Mouse (Mus musculus) layer of hippocampus, adult 11-12 months (tissue): ENCODE results near the gene Mettl2.

Experiments used
- DNase-seq: peaks from one replicate; pipeline ENCODE4 v3.0.0; 2022; ENCODE audit warnings: low spot score

Gene Mettl2

GRCm38 (mm10) chr11:105153068-105153833, 27.0 kb downstream of the Mettl2 start:
- DNase-seq, result no peak

- no peak for DNase-seq
Measured at GRCm38 (mm10) chr11:105155915-105156314, 29.7 kb downstream of the Mettl2 start.

GRCm38 (mm10) chr11:105156748-105157267, 30.6 kb downstream of the Mettl2 start:
- no peak for DNase-seq

DNA sequence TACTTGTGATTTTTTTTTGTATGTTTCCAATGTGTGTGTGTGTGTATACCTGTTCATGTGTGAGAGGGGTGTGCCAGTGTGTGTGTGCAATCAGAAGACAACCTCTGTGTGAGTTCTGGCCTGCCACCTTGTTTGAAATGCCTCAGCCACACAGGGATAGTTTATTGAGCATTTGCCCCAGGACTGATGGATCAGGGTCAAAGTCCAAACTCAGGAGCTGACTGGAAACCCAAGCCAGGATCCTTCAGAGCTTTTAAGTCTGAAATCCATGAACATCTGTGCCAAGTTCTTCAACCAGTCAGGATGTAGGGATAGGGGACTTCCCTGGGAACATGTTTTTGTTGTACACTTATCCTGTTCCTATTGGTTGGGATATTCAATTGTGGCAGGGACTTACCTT, 31.8 kb downstream of the Mettl2 start:
- DNase-seq, result no peak

- no peak for DNase-seq
Measured at GRCm38 (mm10) chr11:105159673-105160360, 33.6 kb downstream of the Mettl2 start.

DNA sequence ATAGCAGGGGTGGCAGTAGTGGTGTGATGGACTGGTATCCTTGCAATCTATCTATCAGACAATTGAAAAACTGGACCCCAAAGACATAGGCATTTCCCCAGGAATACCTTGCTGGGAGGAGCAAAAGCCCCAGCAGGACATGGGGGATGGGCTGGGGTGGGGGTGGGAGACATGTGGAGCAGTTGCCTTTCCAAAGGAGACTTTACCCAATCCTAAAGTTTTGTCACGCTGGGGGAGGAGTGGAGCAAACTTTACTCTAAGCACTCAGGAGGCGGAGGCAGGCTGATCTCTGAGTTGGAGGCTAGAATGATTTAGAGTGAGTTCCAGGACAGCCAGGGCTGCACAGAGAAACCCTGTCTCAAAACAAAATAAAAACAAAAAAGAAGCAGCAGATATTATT, 35.2 kb downstream of the Mettl2 start:
- DNase-seq, result no peak

DNA sequence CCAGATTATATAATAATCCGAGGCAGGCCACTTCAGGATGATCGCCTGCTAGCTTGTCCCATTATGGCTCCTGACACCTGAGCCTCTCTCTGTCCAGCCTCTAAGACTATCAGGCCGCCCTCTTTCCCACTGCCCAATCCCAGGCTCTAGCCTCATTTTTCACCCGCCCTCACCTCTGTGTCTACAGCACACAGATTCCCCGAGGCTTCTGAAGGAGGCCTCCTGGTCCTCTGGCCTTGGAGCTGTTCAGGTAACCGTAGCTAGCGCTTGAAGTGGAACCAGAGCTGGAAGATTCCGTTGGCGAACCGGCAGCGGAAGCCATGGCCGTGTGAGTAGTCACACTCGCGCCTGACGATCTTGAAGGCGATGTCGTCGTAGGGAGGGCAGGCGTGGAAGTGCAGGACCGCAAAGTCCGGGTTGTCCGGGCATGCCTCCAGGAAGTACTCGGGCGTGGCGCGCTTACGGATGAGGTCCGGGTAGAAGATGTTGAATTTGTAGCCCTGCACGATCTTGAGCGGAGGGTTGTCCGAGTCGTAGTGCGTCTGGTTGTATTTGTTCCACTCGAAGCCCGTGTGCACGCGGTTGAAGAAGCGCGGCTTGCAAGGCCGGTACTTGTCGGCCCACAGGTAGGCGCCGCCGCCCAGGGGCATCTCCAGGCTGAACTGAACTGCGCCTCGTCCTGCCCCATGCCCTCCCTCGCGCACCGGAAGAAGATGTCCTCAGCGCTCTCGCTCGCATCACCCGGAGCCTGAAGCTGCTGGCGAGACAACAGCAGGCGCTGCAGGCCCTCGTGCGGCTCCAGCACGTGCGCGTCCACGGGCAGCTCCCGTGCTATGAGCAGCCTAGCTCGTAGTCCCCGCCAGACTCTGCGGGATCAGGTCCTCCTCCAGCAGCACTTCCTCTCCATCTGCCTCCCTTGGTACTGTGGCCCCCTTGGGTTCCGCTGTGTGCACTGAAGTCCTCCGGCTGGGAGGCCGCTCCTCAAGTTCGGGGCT, 38.6 kb downstream of the Mettl2 start:
- DNase-seq, result no peak

DNA sequence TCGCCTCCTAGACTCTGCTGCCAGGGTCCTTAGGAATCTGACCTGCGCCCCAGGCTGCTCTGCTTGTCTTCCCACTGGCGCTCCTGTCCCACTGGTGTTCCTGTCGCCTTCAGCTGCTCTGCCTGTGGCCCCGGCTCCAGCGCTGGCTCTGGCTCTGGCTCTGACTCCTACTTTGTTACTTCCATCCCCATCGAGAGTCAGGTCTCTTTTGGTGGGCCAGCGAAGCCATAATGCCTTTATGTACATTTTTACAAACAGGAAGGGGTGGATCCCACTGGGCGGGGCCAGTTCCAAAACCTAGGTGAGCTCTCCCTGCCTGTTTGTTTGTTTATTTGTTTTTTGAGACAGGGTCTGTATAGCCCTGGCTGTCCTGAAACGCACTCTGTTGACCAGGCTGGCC, 40.6 kb downstream of the Mettl2 start:
- DNase-seq, result no peak

GRCm38 (mm10) chr11:105178516-105178915, 52.3 kb downstream of the Mettl2 start, which contains the start of gene Tlk2:
Gene Tlk2 (plus strand): TSS chr11:105178807.
- DNase-seq, result no peak

DNA sequence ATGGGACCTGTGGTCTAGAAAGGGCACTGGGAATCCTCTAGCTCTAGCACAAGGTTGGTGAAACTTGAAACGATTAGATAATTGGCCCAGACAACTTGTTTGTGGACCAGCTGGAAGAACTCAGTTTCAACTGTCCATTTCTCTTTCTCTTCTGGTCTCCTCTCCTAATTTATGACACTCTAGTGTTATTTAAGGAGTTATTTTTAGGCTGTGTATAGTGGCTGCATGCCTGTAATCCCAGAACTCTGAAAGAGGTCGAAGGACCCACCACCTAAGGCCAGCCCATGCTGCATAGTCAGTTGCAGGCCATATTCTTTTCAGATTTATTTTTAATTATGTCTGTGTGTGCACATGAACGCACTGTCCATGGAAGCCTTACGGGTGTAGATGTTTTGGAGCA, 53.3 kb downstream of the Mettl2 start:
- no peak for DNase-seq

DNA sequence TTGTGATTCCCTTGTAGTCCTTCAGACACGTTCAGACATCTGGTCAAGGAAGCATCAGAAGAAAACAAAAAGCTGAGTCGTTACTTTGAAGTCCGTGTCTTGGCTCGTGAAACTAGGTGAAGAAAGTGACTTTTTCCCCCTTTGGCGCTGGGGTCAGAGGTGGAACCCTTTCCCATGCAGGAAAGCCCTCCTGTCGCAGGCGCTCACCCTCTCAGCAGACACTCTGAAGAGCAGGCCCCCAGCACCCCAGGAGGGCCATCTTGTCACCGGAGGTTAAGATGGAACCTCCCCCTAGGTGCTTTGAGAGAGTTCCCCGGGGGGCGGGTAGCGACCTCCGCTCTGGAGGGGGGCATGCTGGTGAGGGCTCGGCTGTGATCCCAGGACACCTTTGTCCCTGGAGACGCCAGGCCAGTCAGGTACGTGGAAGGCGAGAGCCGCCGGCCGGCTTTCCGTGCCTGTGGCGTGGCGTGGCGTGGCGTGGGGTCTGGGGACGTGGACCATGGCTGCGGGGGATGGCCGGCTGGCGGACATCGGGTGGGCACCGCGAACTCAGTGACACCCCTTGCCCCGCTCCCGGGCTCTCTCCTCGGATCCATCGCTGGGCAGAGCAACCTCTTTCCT, 54.4 kb downstream of the Mettl2 start:
- peak; percentile 18 for DNase-seq

- peak; percentile 83 for DNase-seq
Measured at GRCm38 (mm10) chr11:105181126-105181637, 55.0 kb downstream of the Mettl2 start.

DNA sequence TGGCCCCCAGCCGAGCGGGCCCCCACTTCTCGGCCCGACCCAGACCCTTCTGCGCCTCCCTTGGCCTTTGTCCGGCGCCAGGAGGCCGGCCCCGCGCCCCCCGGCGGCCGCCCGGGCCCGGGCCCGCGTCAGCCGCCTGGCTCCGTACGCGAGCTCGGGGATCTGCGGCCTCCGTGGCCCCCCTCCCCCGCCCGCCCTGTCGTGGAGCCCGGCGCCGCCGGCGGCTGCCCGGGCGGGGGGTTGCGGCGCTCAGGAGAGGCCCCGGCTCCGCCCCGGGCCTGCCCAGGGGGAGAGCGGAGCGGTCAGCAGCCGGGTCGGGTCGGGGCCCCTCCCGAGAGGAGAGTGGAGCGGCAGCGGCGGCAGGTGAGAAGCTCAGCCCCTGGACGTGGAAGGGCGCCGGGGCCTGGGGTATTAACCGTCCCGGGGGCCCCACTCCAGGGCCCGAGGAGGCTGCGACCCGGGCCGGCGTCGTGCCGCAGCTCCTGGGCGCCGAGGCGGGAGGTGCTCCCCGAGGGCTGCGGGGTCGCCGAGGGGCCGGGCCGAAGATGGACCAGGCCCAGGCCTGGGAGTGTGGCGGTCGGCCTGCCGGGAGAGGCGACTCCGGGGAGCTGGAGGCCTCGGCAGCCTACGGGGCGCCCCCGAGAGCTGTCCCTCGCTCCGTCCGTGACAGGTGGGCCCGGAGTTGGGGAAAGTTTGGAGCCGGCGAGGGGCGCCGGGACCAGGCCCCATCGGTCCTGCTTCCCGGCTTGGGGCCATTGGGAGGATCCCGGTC, 55.6 kb downstream of the Mettl2 start:
- peak; percentile 32 for DNase-seq

GRCm38 (mm10) chr11:105182461-105182855, 56.2 kb downstream of the Mettl2 start:
- no peak for DNase-seq

DNA sequence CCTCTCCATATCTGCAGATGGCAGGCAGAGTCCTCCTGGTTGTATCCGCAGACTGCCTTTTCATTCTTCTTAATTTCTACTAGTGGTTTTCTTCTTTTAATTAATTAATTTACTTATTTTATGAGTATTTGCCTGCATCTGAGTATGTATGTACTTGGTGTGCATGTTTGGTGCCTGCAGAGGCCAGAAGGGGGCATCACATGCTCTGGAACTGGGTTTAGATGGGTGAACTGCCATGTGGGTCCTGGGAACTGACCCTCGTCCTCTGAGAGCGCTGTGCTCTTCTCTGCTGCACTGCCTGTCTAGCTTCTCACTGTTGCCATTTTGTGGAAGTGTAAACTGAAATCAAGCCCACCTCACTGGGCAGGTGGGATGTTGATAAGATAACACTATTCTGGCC, 58.5 kb downstream of the Mettl2 start:
- DNase-seq, result no peak
